Mouse (Mus musculus) kidney, embryonic 14.5 days (tissue): Measurements from ENCODE around the gene Rangrf. TPM values are rescaled to one million over a fixed set of nuclear protein-coding genes. Genes with fewer than 3 reads are reported as not detected.
"Not testable (repeated sequence)": the region's sequence is repeated elsewhere in the genome, so short reads cannot be mapped to it uniquely, and the experiment has no call there.

Source experiments
- ATAC-seq: fragments of 200-750 bp; cut with Nextera tagmentation; 2 replicates; pipeline ENCODE4 v1.8.0; 2017; ENCODE audit warnings: moderate number of reproducible peaks, mild to moderate bottlenecking, moderate TSS enrichment, moderate library complexity; ENCODE audit not compliant: low FRiP score, low TSS enrichment
- H3K27ac ChIP-seq: fragments of 300-500 bp; sonication (generic); 2 replicates; pipeline ENCODE4 v1.5.1; 2014; ENCODE audit warnings: low read depth, mild to moderate bottlenecking, low read length, moderate library complexity, mixed read lengths
- H3K27me3 ChIP-seq: fragments of 300-500 bp; sonication (generic); 2 replicates; pipeline ENCODE4 v1.6.1; 2014; ENCODE audit warnings: mild to moderate bottlenecking, low read length; ENCODE audit not compliant: control insufficient read depth, insufficient read depth
- H3K36me3 ChIP-seq: fragments of 300-500 bp; sonication (generic); 2 replicates; pipeline ENCODE4 v1.6.1; 2014; ENCODE audit warnings: low read length, mixed read lengths; ENCODE audit not compliant: control insufficient read depth, insufficient read depth
- H3K4me1 ChIP-seq: fragments of 300-500 bp; sonication (generic); 2 replicates; pipeline ENCODE4 v1.6.1; 2014; ENCODE audit warnings: low read length, mixed read lengths; ENCODE audit not compliant: control insufficient read depth, insufficient read depth
- H3K4me2 ChIP-seq: fragments of 300-500 bp; sonication (generic); replicated peaks from 2 replicates; pipeline ENCODE4 v1.6.1; 2014; ENCODE audit warnings: low read depth, mild to moderate bottlenecking, low read length
- H3K4me3 ChIP-seq: fragments of 300-500 bp; sonication (generic); 2 replicates; pipeline ENCODE4 v1.5.1; 2014; ENCODE audit warnings: mild to moderate bottlenecking, low read length
- H3K9ac ChIP-seq: fragments of 300-500 bp; sonication (generic); 2 replicates; pipeline ENCODE4 v1.6.1; 2014; ENCODE audit warnings: low read depth, mild to moderate bottlenecking, low read length, moderate library complexity
- H3K9me3 ChIP-seq: fragments of 300-500 bp; sonication (generic); 2 replicates; pipeline ENCODE4 v1.6.1; 2016; ENCODE audit warnings: low read length; ENCODE audit not compliant: control insufficient read depth
- WGBS: fragments of 180-500 bp; shearing (Covaris S2); extraction: QIAGEN DNeasy Blood & Tissue Kit; methylation state at CpG from one replicate; pipeline ENCODE4 v1.1.7; 2014; 5-methylcytosine and 5-hydroxymethylcytosine counted together
- polyA plus RNA-seq: library from polyadenylated mRNA; unstranded; fragments of >200 nt; fragmentation: Nextera tagmentation; extraction: Ambion mirVana; gene quantifications from 2 replicates; pipeline ENCODE4 v1.2.1, GENCODE M21; 2014

Gene Rangrf
- polyA plus RNA-seq, result 68.7 and 95.2 TPM in 2 replicates

GRCm38 (mm10) chr11:68975085-68975484 lies at the start of gene Rangrf:
Gene Rangrf (minus strand): TSS chr11:68975185.
- Histone ChIP-seq H3K4me3 (peak within 1 kb of the TSS; percentile 48), H3K9ac (peak within 1 kb of the TSS; percentile 28; the same call in 1 of the 2 replicates), H3K36me3 (no peaks in the 10 kb centered on the region), H3K9me3 (no peaks in the 10 kb centered on the region), H3K4me2 (peak within 1 kb of the TSS; percentile 61), H3K27me3 (no peaks in the 10 kb centered on the region), H3K4me1 (0 out of 2 replicates have a peak, but pooled peaks cover 6% of the 10 kb centered on the region), H3K27ac (no peak within 1 kb of the TSS)
- WGBS, result 84% methylated on average over 7 of the region's 7 CpGs
- no peak for ATAC-seq

DNA sequence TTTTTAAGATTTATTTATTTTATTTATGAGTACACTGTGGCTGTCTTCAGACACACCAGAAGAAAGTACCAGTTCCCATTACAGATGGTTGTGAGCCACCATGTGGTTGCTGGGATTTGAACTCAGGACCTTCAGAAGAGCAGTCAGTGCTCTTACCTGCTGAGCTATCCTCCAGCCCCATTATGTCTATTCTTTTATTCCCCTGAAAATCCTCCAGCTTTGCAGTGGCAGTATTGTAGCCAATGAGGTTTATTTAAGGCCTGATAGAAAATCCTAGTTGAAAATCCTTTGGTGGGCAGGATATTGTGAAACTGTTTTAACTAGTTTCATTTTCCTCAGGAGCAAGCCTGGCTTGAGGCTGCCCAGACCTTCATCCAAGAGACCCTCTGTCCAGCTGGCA lies 45.7 kb upstream of the Rangrf start:
- ATAC-seq, result no peak
- Histone ChIP-seq H3K9me3 (no peaks in the 10 kb centered on the region), H3K36me3 (peaks cover 45% of the 10 kb centered on the region)

DNA sequence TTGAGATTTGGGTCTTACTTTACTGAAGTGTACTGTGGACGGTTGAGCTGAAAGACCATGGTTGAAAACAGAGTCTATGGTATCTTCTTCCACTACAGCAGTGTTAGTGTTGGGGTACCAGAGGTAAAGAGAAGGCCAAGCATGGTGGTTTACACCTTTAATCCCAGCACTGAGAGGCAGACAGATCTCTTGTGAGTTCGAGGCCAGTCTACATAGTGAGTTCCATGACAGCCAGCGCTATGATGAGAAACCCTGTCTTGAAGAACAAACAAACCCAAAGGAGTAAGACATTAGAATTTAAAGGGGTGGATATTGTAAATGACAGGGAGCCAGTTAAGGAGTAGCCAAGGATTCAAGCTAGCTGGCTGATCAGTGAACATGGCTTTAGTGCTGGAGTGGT lies 41.8 kb upstream of the Rangrf start:
- Histone ChIP-seq H3K4me2 (peak overlapping the region; percentile 82), H3K27ac (peak overlapping the region; percentile 92; the same call in 1 of the 2 replicates), H3K9me3 (no peaks in the 10 kb centered on the region), H3K4me3 (peak overlapping the region; percentile 81), H3K36me3 (peaks cover 6% of the 10 kb centered on the region), H3K4me1 (peaks cover 6% of the 10 kb centered on the region; the same call in 1 of the 2 replicates), H3K27me3 (no peaks in the 10 kb centered on the region), H3K9ac (peak overlapping the region; percentile 90)
- no peak for ATAC-seq
- WGBS, result 71% methylated on average over 3 of the region's 3 CpGs

More for the DNA sequence above, 45.7 kb upstream of the Rangrf start:
- H3K9ac ChIP-seq, result no peak overlapping the region
- no peak overlapping the region for H3K4me2 ChIP-seq
- H3K27me3 ChIP-seq, result no peaks in the 10 kb centered on the region
- no peak overlapping the region for H3K4me3 ChIP-seq
- H3K4me1 ChIP-seq, result peaks cover 6% of the 10 kb centered on the region; the same call in 1 of the 2 replicates
- H3K27ac ChIP-seq, result no peak overlapping the region

- H3K9me3 ChIP-seq, result no peaks in the 10 kb centered on the region
- 3% methylated on average over 38 of the region's 38 CpGs for WGBS
Measured at GRCm38 (mm10) chr11:69015644-69016441, 40.9 kb upstream of the Rangrf start, which contains the start of gene Ctc1. Gene Ctc1 (plus strand): TSS chr11:69015911.

GRCm38 (mm10) chr11:69012071-69012601 lies 37.2 kb upstream of the Rangrf start:
- Histone ChIP-seq H3K27ac (peak overlapping the region; percentile 88), H3K9me3 (no peaks in the 10 kb centered on the region), H3K36me3 (no peaks in the 10 kb centered on the region), H3K27me3 (no peaks in the 10 kb centered on the region), H3K9ac (peak overlapping the region; percentile 71), H3K4me1 (peaks cover 15% of the 10 kb centered on the region; the same call in 1 of the 2 replicates), H3K4me2 (peak overlapping the region; percentile 84), H3K4me3 (peak overlapping the region; percentile 55)
- 2% methylated on average over 18 of the region's 18 CpGs for WGBS
- ATAC-seq, result peak; percentile 32; the same call in 1 of the 2 replicates

More at GRCm38 (mm10) chr11:69015644-69016441, 40.9 kb upstream of the Rangrf start, which contains the start of gene Ctc1:
- Histone ChIP-seq H3K4me3 (peak within 1 kb of the TSS; percentile 81), H3K9ac (peak within 1 kb of the TSS; percentile 90), H3K4me2 (peak within 1 kb of the TSS; percentile 82), H3K27me3 (no peaks in the 10 kb centered on the region), H3K4me1 (peaks cover 9% of the 10 kb centered on the region; the same call in 1 of the 2 replicates), H3K36me3 (no peaks in the 10 kb centered on the region), H3K27ac (peak within 1 kb of the TSS; percentile 92)
- peak; percentile 97 for ATAC-seq

DNA sequence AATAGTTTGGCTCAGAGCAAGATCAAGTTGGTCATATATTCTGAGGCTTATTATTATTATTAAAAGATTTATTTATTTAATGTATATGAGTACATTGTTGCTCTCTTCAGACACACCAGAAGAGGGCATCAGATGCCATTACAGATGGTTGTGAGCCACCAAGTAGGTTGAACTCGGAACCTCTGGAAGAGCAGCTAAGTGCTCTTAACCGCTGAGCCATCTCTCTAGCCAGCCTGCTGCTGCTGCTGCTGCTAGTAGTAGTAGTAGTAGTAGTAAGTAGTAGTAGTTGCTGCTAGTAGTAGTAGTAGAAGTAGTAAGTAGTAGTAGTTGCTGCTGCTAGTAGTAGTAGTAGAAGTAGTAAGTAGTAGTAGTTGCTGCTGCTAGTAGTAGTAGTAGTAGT lies 36.5 kb upstream of the Rangrf start:
- WGBS, result 71% methylated on average over 2 of the region's 2 CpGs
- Histone ChIP-seq H3K27ac (peak overlapping the region; percentile 88; the same call in 1 of the 2 replicates), H3K4me1 (peaks cover 12% of the 10 kb centered on the region; the same call in 1 of the 2 replicates), H3K4me2 (peak overlapping the region; percentile 84), H3K4me3 (peak overlapping the region; percentile 55)
- H3K27me3 ChIP-seq, H3K9ac ChIP-seq, H3K9me3 ChIP-seq, H3K36me3 ChIP-seq, ATAC-seq: not testable (repeated sequence)

- H3K27ac ChIP-seq, result no peak overlapping the region
- peaks cover 12% of the 10 kb centered on the region; the same call in 1 of the 2 replicates for H3K4me1 ChIP-seq
- no peaks in the 10 kb centered on the region for H3K9me3 ChIP-seq
- ATAC-seq, result no peak
- no peak overlapping the region; the same call in 1 of the 2 replicates for H3K4me3 ChIP-seq
- H3K9ac ChIP-seq, result no peak overlapping the region
- H3K36me3 ChIP-seq, result no peaks in the 10 kb centered on the region
- WGBS, result 93% methylated on average over 15 of the region's 15 CpGs
- H3K27me3 ChIP-seq, result no peaks in the 10 kb centered on the region
- peak overlapping the region; percentile 84; the same call in 1 of the 2 replicates for H3K4me2 ChIP-seq
Measured at GRCm38 (mm10) chr11:69010400-69011323, 35.7 kb upstream of the Rangrf start.

GRCm38 (mm10) chr11:69009508-69009907 lies 34.5 kb upstream of the Rangrf start:
- H3K27ac ChIP-seq, result no peak overlapping the region
- H3K9me3 ChIP-seq, result no peaks in the 10 kb centered on the region
- no peak overlapping the region for H3K4me2 ChIP-seq
- ATAC-seq, result no peak
- no peaks in the 10 kb centered on the region for H3K27me3 ChIP-seq
- 95% methylated on average over 1 of the region's 1 CpGs for WGBS
- no peak overlapping the region for H3K4me3 ChIP-seq
- no peaks in the 10 kb centered on the region for H3K36me3 ChIP-seq
- H3K4me1 ChIP-seq, result peaks cover 12% of the 10 kb centered on the region; the same call in 1 of the 2 replicates
- no peak overlapping the region for H3K9ac ChIP-seq
